Mouse (Mus musculus): Measurements from ENCODE around the gene Rab3ip.

DNA sequence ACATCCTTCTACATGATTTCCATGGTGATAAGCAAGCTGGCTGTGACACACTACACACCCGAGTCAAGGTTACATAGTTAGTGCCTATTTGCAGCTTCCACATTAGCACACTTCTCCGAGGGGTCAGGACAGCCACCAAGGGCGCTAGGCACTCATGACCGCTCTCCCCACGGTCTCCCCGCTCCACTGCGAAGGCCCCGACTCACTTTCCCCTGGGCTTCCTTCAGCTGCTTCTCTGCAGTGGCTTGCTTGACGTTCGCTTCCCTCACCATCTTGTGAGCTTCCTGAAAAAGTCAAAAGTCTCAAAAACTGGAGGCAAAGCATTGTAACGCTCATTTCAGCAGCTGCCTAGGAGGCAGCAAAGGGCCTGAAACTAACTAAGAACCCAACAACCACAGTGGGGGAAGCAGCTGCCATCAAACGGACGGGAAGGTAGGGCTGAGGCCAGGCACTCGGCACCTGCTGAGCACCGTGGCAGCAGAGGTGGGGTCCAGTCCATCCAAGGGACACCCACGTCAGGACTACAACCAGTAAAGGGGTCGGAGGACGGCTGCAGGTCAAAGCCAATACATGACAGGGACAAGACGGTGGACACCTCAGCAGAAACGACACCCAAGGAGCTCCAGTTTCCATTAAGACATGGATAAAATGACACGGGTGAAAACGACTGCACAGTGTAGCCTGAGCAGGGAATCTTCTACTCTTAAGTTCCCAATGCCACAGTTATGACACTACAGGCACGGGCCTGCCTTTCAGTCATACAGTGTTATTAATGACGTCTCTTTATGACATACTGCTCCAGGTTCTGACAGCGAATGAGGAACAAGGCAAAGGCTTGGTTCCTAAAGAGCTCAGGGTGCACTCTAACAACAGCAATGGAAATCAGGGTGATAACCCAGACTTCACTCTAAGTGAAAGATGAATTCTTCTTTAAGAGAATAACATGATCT lies 30.9 kb downstream of the Rab3ip start:
- no peak for TF ChIP-seq TAL1 (IDR thresholded peaks at IDR 0.05; ENCODE audit: low read length)
- no peak for TF ChIP-seq GATA1 (IDR thresholded peaks at IDR 0.05; ENCODE audit: low read length)

Measured in erythroblast, embryonic 14.5 days (primary cell).